Mouse (Mus musculus): ENCODE data around the gene Brd7. TPM values are rescaled to one million over a fixed set of nuclear protein-coding genes. Genes with fewer than 3 reads are reported as not detected.

Brd7 gene
- polyA plus RNA-seq, 1 experiment from 2014 or later, result 65.1 TPM

GRCm38 (mm10) chr8:88316139-88316931, 45.7 kb downstream of the Brd7 start:
- Histone ChIP-seq H3K9me3 (no peaks in the 10 kb centered on the region), H3K27ac (peak overlapping the region; percentile 54; the same call in 1 of the 2 replicates), H3K27me3 (ENCODE audit: insufficient read depth, poor library complexity, severe bottlenecking) (peaks cover 64% of the 10 kb centered on the region), H3K4me1 (peaks cover 21% of the 10 kb centered on the region), H3K4me3 (no peak overlapping the region), H3K36me3 (no peaks in the 10 kb centered on the region; the same call in 1 of the 2 replicates)
- WGBS, result 49% methylated on average over 8 of the region's 8 CpGs
- no peak for DNase-seq (ENCODE audit: low spot score)

DNA sequence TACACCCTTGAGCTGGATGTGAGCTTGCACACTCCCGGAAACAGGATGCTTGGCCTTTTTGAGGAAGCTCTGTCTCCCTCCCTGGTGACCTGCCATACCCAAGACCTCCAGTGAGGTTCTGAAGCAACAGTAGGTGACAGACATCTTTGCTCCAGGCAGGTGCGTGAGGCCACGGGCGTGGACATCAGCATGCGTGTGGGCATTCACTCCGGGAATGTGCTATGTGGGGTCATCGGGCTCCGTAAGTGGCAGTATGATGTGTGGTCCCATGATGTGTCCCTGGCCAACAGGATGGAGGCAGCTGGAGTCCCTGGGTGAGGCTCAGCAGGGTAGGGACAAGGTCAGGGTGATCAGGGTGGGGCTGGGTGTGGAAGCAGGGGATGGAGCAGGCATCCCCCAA, 46.7 kb downstream of the Brd7 start:
- H3K36me3 ChIP-seq, result no peaks in the 10 kb centered on the region
- WGBS, result 95% methylated on average over 8 of the region's 8 CpGs
- peaks cover 72% of the 10 kb centered on the region for H3K27me3 ChIP-seq (ENCODE audit: insufficient read depth, poor library complexity, severe bottlenecking)
- DNase-seq (ENCODE audit: low spot score), result no peak
- H3K27ac ChIP-seq, result no peak overlapping the region
- H3K4me1 ChIP-seq, result peaks cover 21% of the 10 kb centered on the region
- H3K4me3 ChIP-seq, result no peak overlapping the region
- no peaks in the 10 kb centered on the region for H3K9me3 ChIP-seq

DNA sequence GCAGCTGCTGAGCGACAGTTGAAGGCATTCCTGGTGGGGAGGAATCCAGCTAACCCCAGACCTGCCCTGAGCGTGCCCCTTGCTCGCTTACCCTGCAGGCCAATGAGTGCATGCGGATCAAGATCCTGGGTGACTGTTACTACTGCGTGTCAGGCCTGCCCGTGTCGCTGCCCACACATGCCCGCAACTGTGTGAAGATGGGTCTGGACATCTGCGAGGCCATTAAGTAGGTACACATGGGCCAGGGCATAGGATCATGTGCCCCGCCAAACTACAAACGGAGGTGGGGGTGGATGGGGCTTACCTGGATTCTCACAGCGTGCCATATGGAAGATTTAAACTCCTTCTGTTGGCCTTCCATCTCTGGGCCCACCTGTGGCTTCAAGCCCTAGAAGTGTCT, 48.0 kb downstream of the Brd7 start:
- H3K36me3 ChIP-seq, result no peaks in the 10 kb centered on the region
- WGBS, result 87% methylated on average over 12 of the region's 12 CpGs
- no peak overlapping the region; the same call in 1 of the 2 replicates for H3K27ac ChIP-seq
- no peak for DNase-seq (ENCODE audit: low spot score)
- no peaks in the 10 kb centered on the region for H3K9me3 ChIP-seq
- peaks cover 21% of the 10 kb centered on the region for H3K4me1 ChIP-seq
- H3K4me3 ChIP-seq, result no peak overlapping the region
- peaks cover 85% of the 10 kb centered on the region for H3K27me3 ChIP-seq (ENCODE audit: insufficient read depth, poor library complexity, severe bottlenecking)

DNA sequence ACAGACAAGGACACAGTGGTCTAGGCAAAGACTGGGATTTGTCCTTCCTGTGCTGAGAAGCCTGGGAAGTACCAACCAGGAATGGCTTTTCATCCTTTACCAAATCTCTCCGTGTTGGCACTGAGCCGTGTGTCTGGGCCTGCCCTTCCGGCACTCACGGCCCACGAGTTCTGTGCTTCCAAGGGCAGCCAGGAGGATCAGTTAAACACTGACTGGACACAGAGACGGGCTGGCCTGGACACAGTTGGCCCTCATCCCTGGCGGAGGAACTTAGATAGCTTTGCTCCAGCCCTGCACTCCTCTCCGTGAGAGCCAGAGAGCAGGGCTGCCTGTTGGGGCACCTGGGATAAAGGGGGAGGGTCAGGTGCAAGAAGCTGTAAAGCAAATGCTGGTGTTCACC, 49.0 kb downstream of the Brd7 start:
- Histone ChIP-seq H3K4me1 (peaks cover 21% of the 10 kb centered on the region), H3K27me3 (ENCODE audit: insufficient read depth, poor library complexity, severe bottlenecking) (peaks cover 89% of the 10 kb centered on the region), H3K27ac (no peak overlapping the region), H3K4me3 (no peak overlapping the region), H3K36me3 (no peaks in the 10 kb centered on the region), H3K9me3 (no peaks in the 10 kb centered on the region)
- 74% methylated on average over 8 of the region's 8 CpGs for WGBS
- DNase-seq (ENCODE audit: low spot score), result no peak

DNA sequence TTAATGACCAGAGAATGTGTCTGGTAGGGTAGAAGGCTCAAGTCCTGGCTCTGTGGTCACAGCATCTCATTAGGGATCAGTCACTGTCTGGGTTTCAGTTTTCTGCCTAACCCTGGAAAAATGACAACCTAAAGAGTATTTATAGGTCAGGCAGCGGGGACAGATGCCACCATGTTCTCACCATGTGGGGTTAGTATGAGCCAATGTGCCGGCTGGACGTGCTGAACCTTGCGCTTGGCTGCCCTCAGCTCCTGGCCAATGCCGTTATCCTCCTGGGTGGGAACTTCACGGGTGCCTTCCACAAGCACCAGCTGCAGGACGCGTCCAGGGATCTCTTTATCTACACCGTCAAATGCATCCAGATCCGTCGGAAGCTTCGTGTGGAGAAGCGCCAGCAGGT, 51.7 kb downstream of the Brd7 start:
- H3K9me3 ChIP-seq, result no peaks in the 10 kb centered on the region
- 85% methylated on average over 13 of the region's 13 CpGs for WGBS
- H3K4me1 ChIP-seq, result peaks cover 8% of the 10 kb centered on the region; the same call in 1 of the 2 replicates
- no peaks in the 10 kb centered on the region for H3K36me3 ChIP-seq
- peaks cover 62% of the 10 kb centered on the region for H3K27me3 ChIP-seq (ENCODE audit: insufficient read depth, poor library complexity, severe bottlenecking)
- H3K27ac ChIP-seq, result no peak overlapping the region
- no peak for DNase-seq (ENCODE audit: low spot score)
- H3K4me3 ChIP-seq, result no peak overlapping the region

- peaks cover 8% of the 10 kb centered on the region; the same call in 1 of the 2 replicates for H3K4me1 ChIP-seq
- peaks cover 58% of the 10 kb centered on the region for H3K27me3 ChIP-seq (ENCODE audit: insufficient read depth, poor library complexity, severe bottlenecking)
- H3K4me3 ChIP-seq, result no peak overlapping the region
- DNase-seq (ENCODE audit: low spot score), result no peak
- no peaks in the 10 kb centered on the region for H3K9me3 ChIP-seq
- 0 out of 2 replicates have a peak overlapping the region, but pooled peaks have one; percentile 32 for H3K27ac ChIP-seq
- no peaks in the 10 kb centered on the region for H3K36me3 ChIP-seq
- 89% methylated on average over 7 of the region's 7 CpGs for WGBS
These were observed 52.1 kb downstream of the Brd7 start for GRCm38 (mm10) chr8:88309881-88310280.

- Histone ChIP-seq H3K27ac (0 out of 2 replicates have a peak overlapping the region, but pooled peaks have one; percentile 32), H3K36me3 (no peaks in the 10 kb centered on the region), H3K9me3 (no peaks in the 10 kb centered on the region), H3K27me3 (ENCODE audit: insufficient read depth, poor library complexity, severe bottlenecking) (peaks cover 53% of the 10 kb centered on the region), H3K4me3 (no peak overlapping the region), H3K4me1 (peaks cover 8% of the 10 kb centered on the region; the same call in 1 of the 2 replicates)
- DNase-seq (ENCODE audit: low spot score), result no peak
- 69% methylated on average over 10 of the region's 10 CpGs for WGBS
These were observed 52.6 kb downstream of the Brd7 start for GRCm38 (mm10) chr8:88309274-88309873.

- Histone ChIP-seq H3K4me3 (no peak overlapping the region), H3K36me3 (no peaks in the 10 kb centered on the region), H3K4me1 (0 out of 2 replicates have a peak, but pooled peaks cover 8% of the 10 kb centered on the region), H3K27me3 (ENCODE audit: insufficient read depth, poor library complexity, severe bottlenecking) (peaks cover 39% of the 10 kb centered on the region), H3K9me3 (no peaks in the 10 kb centered on the region), H3K27ac (no peak overlapping the region)
- 79% methylated on average over 4 of the region's 4 CpGs for WGBS
- no peak for DNase-seq (ENCODE audit: low spot score)
These were observed 54.3 kb downstream of the Brd7 start for GRCm38 (mm10) chr8:88307736-88308135.

DNA sequence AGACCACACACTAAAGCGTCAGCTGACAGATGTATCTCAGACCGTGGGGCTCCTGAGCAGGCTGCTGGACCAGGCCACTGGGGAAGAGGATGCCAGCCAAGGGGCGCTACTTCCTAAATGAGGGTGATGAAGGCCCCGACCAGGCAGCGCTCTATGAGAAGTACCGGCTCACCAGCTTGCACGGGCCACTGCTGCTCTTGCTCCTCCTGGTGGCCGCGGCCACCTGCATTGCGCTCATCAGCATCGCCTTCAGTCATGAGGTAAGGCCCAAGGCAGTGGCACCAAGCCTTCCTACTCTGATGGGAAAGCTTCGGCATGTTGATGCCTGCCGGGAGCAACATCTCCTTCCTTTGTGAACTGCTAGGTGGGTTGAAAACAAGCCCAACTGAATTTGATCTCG, 55.5 kb downstream of the Brd7 start:
- no peaks in the 10 kb centered on the region for H3K36me3 ChIP-seq
- H3K9me3 ChIP-seq, result no peaks in the 10 kb centered on the region
- H3K4me1 ChIP-seq, result peaks cover 15% of the 10 kb centered on the region; the same call in 1 of the 2 replicates
- no peak for DNase-seq (ENCODE audit: low spot score)
- WGBS, result 61% methylated on average over 14 of the region's 14 CpGs
- peaks cover 28% of the 10 kb centered on the region; the same call in 1 of the 2 replicates for H3K27me3 ChIP-seq (ENCODE audit: insufficient read depth, poor library complexity, severe bottlenecking)
- no peak overlapping the region for H3K27ac ChIP-seq
- H3K4me3 ChIP-seq, result no peak overlapping the region

DNA sequence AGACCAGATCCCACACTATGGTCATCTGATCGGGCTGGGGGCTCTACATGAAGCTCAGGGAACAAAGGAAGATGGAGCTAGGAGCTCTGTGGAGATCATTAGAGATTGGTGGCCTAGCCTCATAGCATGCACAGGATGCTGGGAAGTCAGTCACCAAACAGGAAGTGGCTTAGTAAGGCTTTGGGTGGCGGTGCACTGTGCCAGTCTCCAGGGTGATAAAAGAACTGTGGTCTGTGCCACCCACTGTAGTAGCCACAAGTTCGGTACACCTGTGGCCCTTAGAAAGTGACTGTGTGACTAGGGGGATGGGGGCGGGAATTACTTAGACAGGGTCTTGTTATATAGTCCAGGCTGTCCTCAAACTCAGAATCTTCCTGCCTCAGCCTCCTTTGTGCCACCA, 56.2 kb downstream of the Brd7 start:
- Histone ChIP-seq H3K4me3 (no peak overlapping the region), H3K9me3 (no peaks in the 10 kb centered on the region), H3K36me3 (no peaks in the 10 kb centered on the region), H3K4me1 (peaks cover 19% of the 10 kb centered on the region; the same call in 1 of the 2 replicates), H3K27ac (no peak overlapping the region), H3K27me3 (ENCODE audit: insufficient read depth, poor library complexity, severe bottlenecking) (peaks cover 26% of the 10 kb centered on the region; the same call in 1 of the 2 replicates)
- no peak for DNase-seq (ENCODE audit: low spot score)
- WGBS, result 90% methylated on average over 4 of the region's 4 CpGs

DNA sequence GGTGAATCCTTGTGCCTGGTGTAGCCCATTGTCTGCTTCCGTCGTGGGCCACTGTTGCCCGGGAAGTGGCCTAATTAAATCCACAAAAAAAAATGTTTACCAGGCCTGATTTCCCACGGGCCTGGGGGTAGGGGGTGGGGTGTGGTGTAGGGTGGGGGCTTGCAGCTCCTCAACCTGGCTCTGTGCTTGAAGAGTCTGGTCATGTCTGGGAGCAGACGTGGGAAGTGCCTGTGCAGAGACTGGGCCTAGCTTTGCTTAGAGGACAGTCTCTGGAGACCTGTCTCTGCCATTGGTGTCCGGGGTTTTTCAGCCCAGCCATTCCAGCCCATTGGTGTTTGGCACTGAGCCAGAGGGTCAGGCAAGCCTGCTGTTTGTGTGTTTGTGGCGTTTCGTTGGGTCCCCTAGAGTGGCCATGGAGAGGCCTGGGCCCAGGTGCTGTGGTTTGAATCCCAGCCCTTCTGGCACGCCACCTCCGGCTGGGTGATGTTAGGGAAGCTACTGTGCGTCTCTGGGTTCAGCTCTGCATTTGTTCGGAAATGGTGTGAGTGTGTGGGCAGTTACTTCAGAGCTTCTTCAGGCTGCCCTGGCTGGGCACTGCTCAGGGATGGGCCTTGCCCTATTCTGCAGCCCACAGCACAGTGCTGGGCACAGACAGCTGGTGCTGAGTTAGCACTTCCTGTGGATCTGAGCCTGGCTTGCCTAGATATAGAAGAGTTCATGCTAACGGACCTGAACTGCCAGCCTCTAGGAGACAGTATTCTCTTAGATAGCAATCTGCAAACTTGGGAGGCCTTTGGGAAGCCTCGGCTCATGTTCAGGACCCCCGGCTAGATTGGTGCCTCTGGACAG, 60.2 kb downstream of the Brd7 start:
- no peaks in the 10 kb centered on the region for H3K36me3 ChIP-seq
- DNase-seq (ENCODE audit: low spot score), result no peak
- peaks cover 37% of the 10 kb centered on the region for H3K4me1 ChIP-seq
- H3K4me3 ChIP-seq, result peak overlapping the region; percentile 22; the same call in 1 of the 2 replicates
- H3K9me3 ChIP-seq, result no peaks in the 10 kb centered on the region
- WGBS, result 76% methylated on average over 15 of the region's 15 CpGs
- H3K27ac ChIP-seq, result peak overlapping the region; percentile 63; the same call in 1 of the 2 replicates
- H3K27me3 ChIP-seq (ENCODE audit: insufficient read depth, poor library complexity, severe bottlenecking), result 0 out of 2 replicates have a peak, but pooled peaks cover 6% of the 10 kb centered on the region

DNA sequence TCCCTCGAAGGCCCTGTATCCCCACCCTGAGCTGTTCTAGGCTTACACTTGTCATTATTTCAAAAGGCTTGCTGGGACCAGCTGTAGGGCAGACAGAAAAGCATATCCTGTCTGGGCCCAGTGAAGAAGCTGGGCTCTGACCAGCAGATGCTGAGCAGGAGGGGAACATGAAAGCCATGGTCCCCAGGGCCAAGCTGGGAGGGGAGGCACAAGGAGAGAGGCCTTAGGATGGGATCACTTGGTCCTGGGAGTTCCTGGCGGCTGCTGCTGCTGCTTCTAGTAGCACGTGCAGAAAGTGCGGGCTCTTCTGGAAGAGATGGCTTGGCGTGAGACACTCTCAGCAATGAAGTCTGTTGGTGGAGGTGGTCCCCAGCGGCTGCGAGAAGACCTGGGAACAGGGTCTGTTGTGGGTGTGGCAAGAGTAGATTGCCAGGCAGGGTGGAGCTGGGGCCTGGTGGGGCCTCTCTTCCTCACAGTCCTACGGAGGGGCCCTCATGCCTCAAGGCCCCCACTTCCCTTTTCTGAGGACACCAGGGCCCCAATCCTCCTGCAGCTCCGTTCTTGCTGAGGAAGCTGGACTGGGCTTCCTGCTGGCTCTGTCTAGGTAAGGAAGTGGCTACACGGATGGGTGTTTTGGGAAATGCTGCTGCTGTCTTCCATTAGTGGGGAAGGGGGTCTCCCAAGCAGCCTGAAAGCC, 61.9 kb downstream of the Brd7 start:
- peak; percentile 85 for DNase-seq (ENCODE audit: low spot score)
- peak overlapping the region; percentile 3; the same call in 1 of the 2 replicates for H3K4me3 ChIP-seq
- peak overlapping the region; percentile 77 for H3K27ac ChIP-seq
- 0 out of 2 replicates have a peak, but pooled peaks cover 6% of the 10 kb centered on the region for H3K27me3 ChIP-seq (ENCODE audit: insufficient read depth, poor library complexity, severe bottlenecking)
- H3K9me3 ChIP-seq, result no peaks in the 10 kb centered on the region
- no peaks in the 10 kb centered on the region for H3K36me3 ChIP-seq
- WGBS, result 60% methylated on average over 10 of the region's 10 CpGs
- H3K4me1 ChIP-seq, result peaks cover 38% of the 10 kb centered on the region

All from heart, embryonic 10.5 days (tissue).